13 mouse cellular contexts compared by ENCODE assay signal in the genomic region with DNA sequence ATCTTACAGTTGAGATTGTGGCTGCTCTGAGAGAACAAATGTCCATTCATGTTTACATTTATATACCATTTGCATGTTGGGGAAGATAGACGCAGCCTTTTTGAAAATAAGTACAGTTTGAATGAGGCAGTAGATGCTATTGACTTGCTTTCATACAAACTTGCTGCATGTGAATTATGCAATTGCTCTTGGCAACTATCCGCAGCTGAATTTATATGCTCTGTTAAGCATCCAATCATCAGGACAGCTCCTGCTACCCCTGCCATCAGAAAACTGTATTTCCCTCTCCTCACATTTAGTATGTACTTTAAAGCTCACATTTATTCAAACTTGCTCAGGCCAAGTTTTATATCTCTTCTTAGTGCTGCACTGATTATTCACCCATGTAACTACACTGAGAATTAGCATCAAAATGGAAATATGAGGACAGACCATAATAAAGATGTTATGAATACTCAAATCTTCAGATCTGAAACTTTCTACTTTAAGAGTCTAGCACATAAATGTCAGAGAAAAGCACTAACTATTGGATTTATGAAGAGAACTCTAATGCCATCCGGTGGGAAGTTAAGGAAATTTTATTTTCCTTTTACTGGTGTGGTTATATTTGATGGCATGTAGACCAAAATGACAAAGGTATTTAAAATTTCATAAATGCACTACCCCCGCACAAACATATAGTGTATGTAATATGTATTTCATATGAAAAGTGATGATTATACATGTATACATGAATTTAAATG.
"Had no signal": no experiment of that assay in that cellular context is flagged by ENCODE, and none has a peak within 500 bp of the region (broad histone marks: within the 10 kb centered on the region; RNA-seq: fewer than 3 reads in every experiment).

No protein-coding gene starts in this region.

- DNase-seq: kidney, adult 9 months; kidney, postnatal 36 days; left cerebral cortex, postnatal 4 days; lung, adult 18-20 months; right cerebral cortex, adult 18-20 months; right cerebral cortex, postnatal 25 days; thymus, postnatal 4 days had no signal

- ATAC-seq: midbrain, embryonic 13.5 days had no signal

- H3K27me3 ChIP-seq: limb, embryonic 13.5 days; midbrain, embryonic 13.5 days; neural tube, embryonic 13.5 days had no signal

- H3K36me3 ChIP-seq: limb, embryonic 13.5 days; midbrain, embryonic 13.5 days; neural tube, embryonic 13.5 days had no signal

- H3K4me2 ChIP-seq: limb, embryonic 13.5 days; midbrain, embryonic 13.5 days; neural tube, embryonic 13.5 days had no signal

- H3K9ac ChIP-seq: limb, embryonic 13.5 days; liver, embryonic 14.5 days; midbrain, embryonic 13.5 days; neural tube, embryonic 13.5 days had no signal

- H3K9me3 ChIP-seq: limb, embryonic 13.5 days; midbrain, embryonic 13.5 days; neural tube, embryonic 13.5 days had no signal

- H3K27ac ChIP-seq: kidney, postnatal 0 days; limb, embryonic 13.5 days; liver, embryonic 14.5 days; midbrain, embryonic 13.5 days; neural tube, embryonic 13.5 days; stomach, postnatal 0 days had no signal

- H3K4me3 ChIP-seq: limb, embryonic 13.5 days; midbrain, embryonic 13.5 days; neural tube, embryonic 13.5 days had no signal

- H3K4me1 ChIP-seq: limb, embryonic 13.5 days; midbrain, embryonic 13.5 days; neural tube, embryonic 13.5 days had no signal
